In the genomic region with DNA sequence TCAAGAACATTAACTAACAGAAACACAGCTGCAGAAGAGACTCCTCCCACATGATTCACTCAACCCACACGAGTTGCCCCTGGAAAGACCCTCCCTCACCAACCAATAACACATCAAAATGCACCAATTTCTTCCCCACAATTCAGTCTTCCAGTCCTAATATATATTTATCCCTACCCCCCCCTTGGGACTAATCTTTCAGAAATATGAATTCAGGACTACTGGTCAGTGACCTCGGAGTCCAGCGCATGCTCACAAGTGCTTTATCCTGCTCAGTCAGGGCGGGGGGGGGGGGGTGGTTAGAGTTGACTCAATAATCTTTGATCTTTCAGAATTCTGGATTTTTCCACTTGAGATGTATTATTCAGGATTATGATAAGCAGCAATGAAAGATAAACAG, we compare ENCODE assay signal across 12 mouse cellular contexts.
"Had no signal": no experiment of that assay in that cellular context is flagged by ENCODE, and none has a peak within 500 bp of the region (broad histone marks: within the 10 kb centered on the region; RNA-seq: fewer than 3 reads in every experiment).

No protein-coding gene starts in this region.

- DNase-seq: lung, adult 2 months; lung, postnatal 14 days; lung, postnatal 36 days; right cerebral cortex, postnatal 25 days; right cerebral cortex, postnatal 4 days; spleen, adult 18-20 months; thymus, adult 18-20 months; thymus, postnatal 14 days; thymus, postnatal 36 days had no signal

- ATAC-seq: lung, postnatal 0 days; midbrain, embryonic 13.5 days; midbrain, embryonic 15.5 days had no signal
